Mouse (Mus musculus): ENCODE results near the gene Srek1. TPM values are rescaled to one million over a fixed set of nuclear protein-coding genes. Genes with fewer than 3 reads are reported as not detected.
A peak's percentile ranks its signal among the peaks of the same experiment; 100 is the strongest.

The Srek1 gene
- polyA plus RNA-seq, 1 experiment from 2014 or later = 49.6 TPM

GRCm38 (mm10) chr13:103711406-103712025, 62.9 kb downstream of the Srek1 start:
- Histone ChIP-seq H3K4me3 (no peak overlapping the region), H3K36me3 (no peaks in the 10 kb centered on the region), H3K9ac (no peak overlapping the region), H3K27me3 (no peaks in the 10 kb centered on the region), H3K27ac (peak overlapping the region; percentile 65), H3K4me2 (peak overlapping the region; percentile 30), H3K9me3 (replicated peaks) (no peaks in the 10 kb centered on the region), H3K4me1 (replicated peaks) (0 out of 2 replicates have a peak, but pooled peaks cover 9% of the 10 kb centered on the region)
- ATAC-seq (replicated peaks; ENCODE audit: insufficient number of reproducible peaks, insufficient read depth, low FRiP score, low read depth) = peak; percentile 69
- 39% methylated on average over 11 of the region's 11 CpGs for WGBS

- 49% methylated on average over 7 of the region's 7 CpGs for WGBS
- no peaks in the 10 kb centered on the region for H3K36me3 ChIP-seq
- ATAC-seq (replicated peaks; ENCODE audit: insufficient number of reproducible peaks, insufficient read depth, low FRiP score, low read depth) = no peak
- 0 out of 2 replicates have a peak, but pooled peaks cover 9% of the 10 kb centered on the region for H3K4me1 ChIP-seq (replicated peaks)
- H3K27ac ChIP-seq = no peak overlapping the region
- no peak overlapping the region for H3K9ac ChIP-seq
- H3K4me2 ChIP-seq = no peak overlapping the region
- H3K4me3 ChIP-seq = no peak overlapping the region
- no peaks in the 10 kb centered on the region for H3K9me3 ChIP-seq (replicated peaks)
- no peaks in the 10 kb centered on the region for H3K27me3 ChIP-seq
These were observed 64.0 kb downstream of the Srek1 start for GRCm38 (mm10) chr13:103710359-103710781.

DNA sequence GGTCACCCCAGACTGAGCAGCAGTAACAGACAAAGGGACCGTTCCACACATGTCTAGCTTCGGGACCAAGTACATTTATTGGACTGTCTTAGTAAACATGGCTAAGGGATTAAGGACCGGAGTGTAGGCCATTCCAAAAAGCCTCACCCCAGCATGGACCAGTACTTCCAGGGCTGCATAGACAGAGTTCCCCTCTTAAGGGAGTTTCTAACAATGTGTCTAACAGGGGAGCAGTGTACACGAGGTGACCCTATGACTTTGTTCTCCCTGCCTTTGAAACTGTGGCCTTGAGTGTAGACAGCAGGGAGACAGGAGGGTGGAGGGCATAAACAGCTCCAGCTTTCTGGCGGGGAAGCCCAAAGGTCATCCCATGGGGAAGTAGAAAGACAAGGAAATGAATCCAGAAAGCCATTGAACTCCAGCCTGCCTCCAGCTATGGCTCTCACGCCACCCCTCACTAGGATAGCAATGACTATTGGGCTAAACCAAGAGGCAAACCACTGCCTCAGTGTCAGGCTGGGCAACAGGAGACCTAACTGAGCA, 68.9 kb downstream of the Srek1 start:
- no peak for ATAC-seq (replicated peaks; ENCODE audit: insufficient number of reproducible peaks, insufficient read depth, low FRiP score, low read depth)
- no peaks in the 10 kb centered on the region for H3K27me3 ChIP-seq
- no peaks in the 10 kb centered on the region for H3K36me3 ChIP-seq
- WGBS = 75% methylated on average over 6 of the region's 6 CpGs
- no peaks in the 10 kb centered on the region for H3K9me3 ChIP-seq (replicated peaks)
- no peak overlapping the region for H3K27ac ChIP-seq
- no peak overlapping the region for H3K4me2 ChIP-seq
- no peak overlapping the region for H3K4me3 ChIP-seq
- no peak overlapping the region for H3K9ac ChIP-seq
- peaks cover 8% of the 10 kb centered on the region; the same call in 1 of the 2 replicates for H3K4me1 ChIP-seq (replicated peaks)

- Histone ChIP-seq H3K27ac (no peak overlapping the region), H3K9ac (no peak overlapping the region), H3K9me3 (replicated peaks) (no peaks in the 10 kb centered on the region), H3K27me3 (no peaks in the 10 kb centered on the region), H3K4me3 (no peak overlapping the region), H3K4me1 (replicated peaks) (peaks cover 7% of the 10 kb centered on the region; the same call in 1 of the 2 replicates), H3K36me3 (no peaks in the 10 kb centered on the region), H3K4me2 (no peak overlapping the region)
- 58% methylated on average over 6 of the region's 6 CpGs for WGBS
- no peak for ATAC-seq (replicated peaks; ENCODE audit: insufficient number of reproducible peaks, insufficient read depth, low FRiP score, low read depth)
These were observed 70.6 kb downstream of the Srek1 start for GRCm38 (mm10) chr13:103703833-103704232.

GRCm38 (mm10) chr13:103703386-103703785, 71.0 kb downstream of the Srek1 start:
- H3K9me3 ChIP-seq (replicated peaks) = no peaks in the 10 kb centered on the region
- 30% methylated on average over 7 of the region's 7 CpGs for WGBS
- no peak; the same call in 1 of the 2 replicates for ATAC-seq (replicated peaks; ENCODE audit: insufficient number of reproducible peaks, insufficient read depth, low FRiP score, low read depth)

DNA sequence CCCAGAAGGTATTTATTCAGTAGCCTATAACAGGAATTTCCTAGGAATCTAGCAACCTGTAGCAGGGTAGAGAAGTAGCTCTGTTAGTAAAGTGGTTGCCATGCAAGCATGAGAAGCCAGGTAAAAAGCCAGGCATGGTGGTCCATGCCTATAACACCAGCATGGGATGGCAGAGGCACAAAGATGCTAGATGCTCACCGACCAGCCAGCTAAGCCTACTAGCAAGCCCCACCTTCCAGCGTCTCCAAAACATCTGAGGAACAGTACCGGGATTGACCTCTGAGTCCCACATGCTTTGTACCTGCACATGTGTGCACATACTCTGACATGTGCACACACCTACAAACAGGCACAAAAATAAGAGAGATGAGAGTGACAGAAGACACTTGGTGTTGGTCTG, 72.1 kb downstream of the Srek1 start:
- H3K27me3 ChIP-seq = no peaks in the 10 kb centered on the region
- WGBS = 70% methylated on average over 3 of the region's 3 CpGs

More at GRCm38 (mm10) chr13:103703386-103703785, 71.0 kb downstream of the Srek1 start:
- H3K36me3 ChIP-seq = no peaks in the 10 kb centered on the region
- H3K27me3 ChIP-seq = no peaks in the 10 kb centered on the region
- H3K4me3 ChIP-seq = no peak overlapping the region
- peaks cover 8% of the 10 kb centered on the region; the same call in 1 of the 2 replicates for H3K4me1 ChIP-seq (replicated peaks)
- no peak overlapping the region for H3K9ac ChIP-seq
- H3K27ac ChIP-seq = no peak overlapping the region
- H3K4me2 ChIP-seq = no peak overlapping the region

DNA sequence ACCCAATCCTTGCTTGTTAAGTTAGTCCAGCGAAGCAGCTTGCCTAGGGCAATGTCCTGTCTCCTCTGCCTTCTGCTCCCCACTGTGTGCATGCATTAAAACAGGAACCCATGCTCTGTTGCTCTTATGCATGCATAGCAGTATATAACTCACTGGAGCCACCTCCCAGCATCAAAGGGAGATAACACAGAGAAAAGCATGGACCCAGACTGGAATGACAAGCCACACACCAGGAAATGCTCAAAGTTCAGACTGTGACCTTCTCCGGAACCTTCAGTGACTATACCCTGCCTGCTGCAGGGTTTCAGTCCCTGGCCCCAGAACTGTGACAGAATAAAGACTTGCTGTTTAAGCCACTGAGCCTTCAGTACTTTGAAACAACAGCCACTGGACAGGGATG, 73.7 kb downstream of the Srek1 start:
- no peak overlapping the region for H3K27ac ChIP-seq
- H3K4me3 ChIP-seq = no peak overlapping the region
- no peaks in the 10 kb centered on the region for H3K27me3 ChIP-seq
- H3K9ac ChIP-seq = no peak overlapping the region
- WGBS = 79% methylated on average over 2 of the region's 2 CpGs
- no peaks in the 10 kb centered on the region for H3K36me3 ChIP-seq
- H3K9me3 ChIP-seq (replicated peaks) = no peaks in the 10 kb centered on the region
- H3K4me1 ChIP-seq (replicated peaks) = peaks cover 13% of the 10 kb centered on the region; the same call in 1 of the 2 replicates
- ATAC-seq (replicated peaks; ENCODE audit: insufficient number of reproducible peaks, insufficient read depth, low FRiP score, low read depth) = no peak
- H3K4me2 ChIP-seq = no peak overlapping the region

More for the DNA sequence above, 72.1 kb downstream of the Srek1 start:
- H3K4me1 ChIP-seq (replicated peaks) = peaks cover 13% of the 10 kb centered on the region; the same call in 1 of the 2 replicates
- H3K4me2 ChIP-seq = no peak overlapping the region
- H3K9me3 ChIP-seq (replicated peaks) = no peaks in the 10 kb centered on the region
- H3K36me3 ChIP-seq = no peaks in the 10 kb centered on the region
- H3K9ac ChIP-seq = no peak overlapping the region
- no peak for ATAC-seq (replicated peaks; ENCODE audit: insufficient number of reproducible peaks, insufficient read depth, low FRiP score, low read depth)
- no peak overlapping the region for H3K4me3 ChIP-seq
- no peak overlapping the region for H3K27ac ChIP-seq

DNA sequence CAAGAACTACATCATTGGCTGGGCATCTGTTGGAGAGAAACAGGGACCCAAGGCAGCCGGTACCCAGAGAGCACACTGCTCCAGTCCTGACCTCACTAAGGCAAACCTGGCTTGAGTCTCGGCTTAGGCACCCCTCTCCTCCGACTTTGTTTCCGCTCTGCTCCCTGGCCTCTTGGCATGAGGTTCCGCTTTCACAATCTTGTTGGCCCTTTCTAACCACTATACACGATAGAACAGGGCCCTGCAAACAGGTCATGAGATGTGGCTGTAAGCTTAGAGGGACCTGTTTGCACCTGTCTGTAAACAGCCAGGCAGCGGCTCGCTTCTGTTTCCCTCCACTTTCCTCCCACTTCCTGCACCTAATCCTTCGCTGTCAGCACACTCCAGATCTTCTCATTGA, 76.4 kb downstream of the Srek1 start:
- no peaks in the 10 kb centered on the region for H3K9me3 ChIP-seq (replicated peaks)

GRCm38 (mm10) chr13:103696164-103696563, 78.2 kb downstream of the Srek1 start:
- Histone ChIP-seq H3K9ac (no peak overlapping the region), H3K36me3 (no peaks in the 10 kb centered on the region), H3K9me3 (replicated peaks) (no peaks in the 10 kb centered on the region), H3K27ac (no peak overlapping the region), H3K4me3 (no peak overlapping the region), H3K4me2 (no peak overlapping the region), H3K4me1 (replicated peaks) (peaks cover 11% of the 10 kb centered on the region; the same call in 1 of the 2 replicates), H3K27me3 (no peaks in the 10 kb centered on the region)
- WGBS = 33% methylated on average over 9 of the region's 9 CpGs
- ATAC-seq (replicated peaks; ENCODE audit: insufficient number of reproducible peaks, insufficient read depth, low FRiP score, low read depth) = no peak

More for the DNA sequence above, 76.4 kb downstream of the Srek1 start:
- no peak for ATAC-seq (replicated peaks; ENCODE audit: insufficient number of reproducible peaks, insufficient read depth, low FRiP score, low read depth)
- no peak overlapping the region for H3K27ac ChIP-seq
- H3K27me3 ChIP-seq = no peaks in the 10 kb centered on the region
- 44% methylated on average over 9 of the region's 9 CpGs for WGBS
- H3K4me2 ChIP-seq = no peak overlapping the region
- no peak overlapping the region for H3K9ac ChIP-seq
- H3K4me3 ChIP-seq = no peak overlapping the region
- no peaks in the 10 kb centered on the region for H3K36me3 ChIP-seq
- peaks cover 11% of the 10 kb centered on the region; the same call in 1 of the 2 replicates for H3K4me1 ChIP-seq (replicated peaks)

- H3K4me3 ChIP-seq = no peak overlapping the region
- no peak overlapping the region for H3K4me2 ChIP-seq
- H3K36me3 ChIP-seq = no peaks in the 10 kb centered on the region
- 71% methylated on average over 6 of the region's 6 CpGs for WGBS
- peaks cover 6% of the 10 kb centered on the region; the same call in 1 of the 2 replicates for H3K4me1 ChIP-seq (replicated peaks)
- H3K9ac ChIP-seq = no peak overlapping the region
- H3K27ac ChIP-seq = no peak overlapping the region
- no peaks in the 10 kb centered on the region for H3K27me3 ChIP-seq
- no peak for ATAC-seq (replicated peaks; ENCODE audit: insufficient number of reproducible peaks, insufficient read depth, low FRiP score, low read depth)
- no peaks in the 10 kb centered on the region for H3K9me3 ChIP-seq (replicated peaks)
These were observed 79.0 kb downstream of the Srek1 start for GRCm38 (mm10) chr13:103695456-103695855.

Measured in heart, embryonic 15.5 days (tissue).